Mouse (Mus musculus): ENCODE measurements at regions not wholly inside any gene's neighbourhood (a gene's known extent, or its start where the extent isn't known, plus 50 kb on each side); places are given as distances from the start of the nearest gene placed in this dataset.
A peak's percentile ranks its signal among the peaks of the same experiment; 100 is the strongest.

DNA sequence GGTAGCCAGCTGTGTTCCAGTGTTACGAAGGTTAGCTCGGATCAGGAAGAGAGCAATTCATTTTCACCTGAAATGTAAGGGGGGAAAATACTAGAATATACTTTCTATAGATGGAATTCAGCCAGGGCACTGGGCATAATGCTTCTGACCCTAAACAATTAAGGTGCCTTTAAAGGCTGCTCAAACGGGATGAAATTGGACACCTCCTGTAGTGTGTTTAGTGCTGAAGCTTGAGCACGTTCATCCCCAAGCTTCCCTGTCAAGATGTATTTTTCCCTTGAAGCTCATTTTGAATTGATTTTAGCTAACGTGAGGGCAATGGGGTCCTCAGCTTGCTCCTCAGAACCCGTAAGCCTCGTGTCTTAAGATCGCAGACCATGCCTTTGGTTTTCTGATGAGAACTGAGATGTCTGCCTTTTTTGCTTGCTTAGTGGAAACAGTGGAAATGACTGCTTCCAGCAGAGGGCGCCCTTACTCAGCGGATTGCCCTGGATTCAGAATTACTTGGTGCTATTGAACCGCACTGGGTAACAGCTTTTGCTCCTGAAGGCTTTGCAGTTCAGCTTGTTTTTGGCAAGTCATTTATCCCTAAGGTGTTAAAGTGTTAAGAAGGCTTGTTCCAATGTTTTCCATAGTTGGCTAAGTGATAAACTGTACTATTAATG lies 74.6 kb upstream of the Fermt1 start:
- Histone ChIP-seq H3K36me3 (ENCODE audit: insufficient read depth, low read length) (no peaks in the 10 kb centered on the region), H3K4me2 (replicated peaks; ENCODE audit: low read depth, low read length) (no peak overlapping the region), H3K9ac (replicated peaks; ENCODE audit: low read depth) (no peak overlapping the region), H3K9me3 (ENCODE audit: low read length) (no peaks in the 10 kb centered on the region), H3K4me1 (ENCODE audit: insufficient read depth, low read depth, low read length) (no peaks in the 10 kb centered on the region), H3K27me3 (replicated peaks; ENCODE audit: insufficient read depth, low read length) (no peaks in the 10 kb centered on the region), H3K27ac (ENCODE audit: low read length) (no peak overlapping the region), H3K4me3 (ENCODE audit: low read depth, low read length) (no peak overlapping the region)
- peak; percentile 90 for TF ChIP-seq CTCF (IDR thresholded peaks at IDR 0.05)
- no peak for TF ChIP-seq EP300 (IDR thresholded peaks at IDR 0.05)
- DNase-seq (ENCODE audit: low spot score) (peak; percentile 59), ATAC-seq (no peak)
- 19% methylated on average over 11 of the region's 11 CpGs for WGBS

DNA sequence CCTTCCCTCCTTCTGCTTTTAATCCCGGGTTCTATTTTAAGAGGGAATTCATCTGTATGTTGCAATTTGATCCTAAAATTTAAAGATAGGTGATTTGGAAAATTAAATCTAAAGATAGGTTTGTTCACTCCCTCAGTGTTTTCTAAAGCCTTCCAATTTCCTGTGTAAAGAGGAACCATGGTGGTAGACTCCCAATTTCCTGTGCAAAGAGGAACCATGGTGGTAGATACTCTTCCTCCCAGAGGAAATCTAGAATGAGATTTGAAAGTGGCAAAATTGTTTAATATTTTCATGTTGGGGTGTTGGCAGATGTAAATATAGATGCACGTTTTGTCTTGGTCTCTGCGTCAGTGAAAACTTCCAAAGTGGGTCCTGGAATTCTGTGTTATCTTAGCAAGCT lies 75.5 kb upstream of the Fermt1 start:
- Histone ChIP-seq H3K4me2 (replicated peaks; ENCODE audit: low read depth, low read length) (no peak overlapping the region), H3K9ac (replicated peaks; ENCODE audit: low read depth) (no peak overlapping the region), H3K36me3 (ENCODE audit: insufficient read depth, low read length) (no peaks in the 10 kb centered on the region), H3K4me1 (ENCODE audit: insufficient read depth, low read depth, low read length) (no peaks in the 10 kb centered on the region), H3K27ac (ENCODE audit: low read length) (no peak overlapping the region), H3K27me3 (replicated peaks; ENCODE audit: insufficient read depth, low read length) (no peaks in the 10 kb centered on the region), H3K9me3 (ENCODE audit: low read length) (no peaks in the 10 kb centered on the region), H3K4me3 (ENCODE audit: low read depth, low read length) (no peak overlapping the region)
- 72% methylated on average over 3 of the region's 3 CpGs for WGBS
- ATAC-seq (no peak), DNase-seq (ENCODE audit: low spot score) (no peak)
- TF ChIP-seq CTCF (IDR thresholded peaks at IDR 0.05): no peak
- TF ChIP-seq EP300 (IDR thresholded peaks at IDR 0.05): no peak

DNA sequence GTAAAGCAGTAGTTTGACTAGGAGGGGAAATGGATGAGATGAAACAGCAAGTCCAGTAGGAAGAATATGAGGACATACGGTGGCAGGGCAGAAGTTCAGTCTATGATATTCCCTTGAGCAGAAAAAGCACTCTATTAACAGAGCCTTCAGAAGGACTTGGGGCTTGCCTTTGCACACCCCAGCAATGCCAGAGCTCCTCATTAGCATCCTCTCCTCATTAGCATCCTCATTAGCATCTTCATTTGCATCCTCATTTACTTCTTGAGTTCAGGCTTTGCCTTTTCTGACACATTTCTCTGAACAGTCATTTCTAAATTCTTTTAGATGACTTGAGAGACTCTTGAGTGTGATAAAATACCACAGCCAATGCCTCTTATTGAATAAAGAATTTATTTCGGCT lies 81.3 kb upstream of the Fermt1 start:
- no peaks in the 10 kb centered on the region for H3K4me1 ChIP-seq (ENCODE audit: insufficient read depth, low read depth, low read length)
- H3K4me3 ChIP-seq (ENCODE audit: low read depth, low read length): no peak overlapping the region
- DNase-seq (ENCODE audit: low spot score) (no peak), ATAC-seq (no peak)
- 76% methylated on average over 2 of the region's 2 CpGs for WGBS
- no peak overlapping the region for H3K4me2 ChIP-seq (replicated peaks; ENCODE audit: low read depth, low read length)
- H3K36me3 ChIP-seq (ENCODE audit: insufficient read depth, low read length): no peaks in the 10 kb centered on the region
- no peaks in the 10 kb centered on the region for H3K27me3 ChIP-seq (replicated peaks; ENCODE audit: insufficient read depth, low read length)
- H3K27ac ChIP-seq (ENCODE audit: low read length): no peak overlapping the region
- TF ChIP-seq CTCF (IDR thresholded peaks at IDR 0.05) (no peak), EP300 (IDR thresholded peaks at IDR 0.05) (no peak)
- H3K9me3 ChIP-seq (ENCODE audit: low read length): no peaks in the 10 kb centered on the region
- no peak overlapping the region for H3K9ac ChIP-seq (replicated peaks; ENCODE audit: low read depth)

DNA sequence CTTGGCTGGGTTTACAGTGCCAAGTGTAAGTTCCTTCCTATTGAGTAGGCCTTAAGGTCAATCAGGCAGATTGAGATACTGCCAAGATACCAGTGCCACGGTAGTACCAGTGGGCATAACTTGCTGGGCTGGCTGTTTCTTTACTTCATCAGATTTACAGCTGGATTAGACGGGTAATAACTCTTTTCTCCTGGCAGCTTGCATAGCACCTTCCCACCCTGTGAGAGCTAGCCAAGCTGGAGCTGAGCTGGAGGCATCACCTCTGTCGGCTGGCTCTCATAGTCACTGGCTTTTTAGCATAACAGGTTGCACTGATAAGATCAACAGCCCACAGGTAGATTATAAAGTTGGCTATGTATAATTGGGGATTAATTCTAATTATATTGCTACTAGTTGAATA lies 89.7 kb upstream of the Fermt1 start:
- Histone ChIP-seq H3K9me3 (ENCODE audit: low read length) (no peaks in the 10 kb centered on the region), H3K27ac (ENCODE audit: low read length) (no peak overlapping the region), H3K4me2 (replicated peaks; ENCODE audit: low read depth, low read length) (no peak overlapping the region), H3K9ac (replicated peaks; ENCODE audit: low read depth) (no peak overlapping the region), H3K4me3 (ENCODE audit: low read depth, low read length) (no peak overlapping the region), H3K27me3 (replicated peaks; ENCODE audit: insufficient read depth, low read length) (no peaks in the 10 kb centered on the region), H3K4me1 (ENCODE audit: insufficient read depth, low read depth, low read length) (no peaks in the 10 kb centered on the region), H3K36me3 (ENCODE audit: insufficient read depth, low read length) (no peaks in the 10 kb centered on the region)
- WGBS: 60% methylated on average over 3 of the region's 3 CpGs
- ATAC-seq (no peak), DNase-seq (ENCODE audit: low spot score) (no peak)
- TF ChIP-seq EP300 (IDR thresholded peaks at IDR 0.05): no peak
- TF ChIP-seq CTCF (IDR thresholded peaks at IDR 0.05): no peak

DNA sequence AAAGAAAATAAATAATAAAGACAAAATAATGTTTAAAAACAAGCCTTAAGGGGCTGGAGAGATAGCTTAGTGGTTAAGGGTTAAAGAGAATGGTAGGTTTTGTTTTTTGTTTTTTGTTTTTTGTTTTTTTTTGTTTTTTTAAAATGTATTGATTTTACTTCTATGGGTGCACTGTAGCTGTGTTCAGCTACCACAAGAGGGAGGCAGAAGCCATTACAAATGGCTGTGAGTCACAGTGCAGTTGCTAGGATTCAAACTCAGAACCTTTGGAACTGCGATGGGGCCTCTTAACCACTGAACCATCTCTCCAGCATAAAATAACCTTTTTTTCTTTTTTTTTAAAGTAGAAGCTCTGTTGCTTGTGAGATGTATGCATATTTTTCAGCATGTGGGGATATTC lies 95.0 kb upstream of the Fermt1 start:
- no peak for TF ChIP-seq EP300 (IDR thresholded peaks at IDR 0.05)
- peak; percentile 16; the same call in 1 of the 2 replicates for TF ChIP-seq CTCF (IDR thresholded peaks at IDR 0.05)
- Histone ChIP-seq H3K27ac (ENCODE audit: low read length) (no peak overlapping the region), H3K36me3 (ENCODE audit: insufficient read depth, low read length) (no peaks in the 10 kb centered on the region), H3K27me3 (replicated peaks; ENCODE audit: insufficient read depth, low read length) (no peaks in the 10 kb centered on the region), H3K4me2 (replicated peaks; ENCODE audit: low read depth, low read length) (no peak overlapping the region), H3K9ac (replicated peaks; ENCODE audit: low read depth) (no peak overlapping the region), H3K4me3 (ENCODE audit: low read depth, low read length) (no peak overlapping the region), H3K4me1 (ENCODE audit: insufficient read depth, low read depth, low read length) (no peaks in the 10 kb centered on the region), H3K9me3 (ENCODE audit: low read length) (no peaks in the 10 kb centered on the region)
- WGBS: 87% methylated on average over 1 of the region's 1 CpGs
- DNase-seq (ENCODE audit: low spot score) (no peak), ATAC-seq (no peak)

DNA sequence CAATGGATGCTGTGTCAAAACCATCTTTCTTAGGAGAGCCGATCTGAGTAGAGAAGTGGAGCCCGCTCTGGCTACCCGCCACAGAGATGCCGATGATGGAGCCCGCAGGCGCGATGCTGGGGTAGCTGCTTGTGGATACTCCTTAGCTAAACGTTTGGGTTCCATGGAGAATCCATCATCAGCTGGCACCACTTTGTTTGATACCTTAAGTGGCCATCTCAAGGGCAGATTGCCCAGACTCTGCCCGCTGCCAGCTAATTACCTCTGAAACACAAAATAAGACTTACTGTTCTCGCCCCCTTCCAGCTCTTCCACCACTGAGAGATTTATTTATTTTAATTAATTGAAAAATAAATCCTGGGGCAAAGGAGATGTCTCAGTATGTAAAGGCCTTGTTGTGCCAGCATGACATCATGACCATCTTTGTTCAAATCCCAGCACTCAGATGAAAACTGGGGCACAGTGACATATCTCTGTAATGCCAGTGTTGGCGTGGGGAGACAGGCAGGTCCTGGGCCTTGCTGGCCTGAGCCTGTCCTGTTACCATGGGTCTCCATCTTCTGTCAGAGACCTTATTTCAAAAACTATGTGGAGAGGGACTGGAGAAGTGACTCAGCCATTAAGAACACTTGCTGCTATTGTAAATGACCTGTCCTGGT lies 132.1 kb upstream of the Fermt1 start:
- DNase-seq (ENCODE audit: low spot score) (no peak), ATAC-seq (no peak)
- Histone ChIP-seq H3K4me1 (ENCODE audit: insufficient read depth, low read depth, low read length) (no peaks in the 10 kb centered on the region), H3K9me3 (ENCODE audit: low read length) (no peaks in the 10 kb centered on the region), H3K9ac (replicated peaks; ENCODE audit: low read depth) (no peak overlapping the region), H3K36me3 (ENCODE audit: insufficient read depth, low read length) (no peaks in the 10 kb centered on the region), H3K4me2 (replicated peaks; ENCODE audit: low read depth, low read length) (no peak overlapping the region), H3K27me3 (replicated peaks; ENCODE audit: insufficient read depth, low read length) (no peaks in the 10 kb centered on the region), H3K27ac (ENCODE audit: low read length) (no peak overlapping the region), H3K4me3 (ENCODE audit: low read depth, low read length) (no peak overlapping the region)
- WGBS: 84% methylated on average over 11 of the region's 11 CpGs
- no peak for TF ChIP-seq CTCF (IDR thresholded peaks at IDR 0.05)
- TF ChIP-seq EP300 (IDR thresholded peaks at IDR 0.05): no peak

All from lung, postnatal 0 days (tissue).